Mouse (Mus musculus) MEL (cell line): Measurements from ENCODE around the gene Coro1a. TPM values are rescaled to one million over a fixed set of nuclear protein-coding genes. Genes with fewer than 3 reads are reported as not detected.

Experiments used
- DNase-seq: peaks from one replicate; pipeline ENCODE4 v3.0.0; 2011; ENCODE audit warnings: low read depth, low spot score
- H3K27ac ChIP-seq: 2 replicates; pipeline ENCODE4 v1.5.1; 2012; ENCODE audit warnings: low read depth, mild to moderate bottlenecking, control low read depth, low read length, moderate library complexity; ENCODE audit not compliant: control insufficient read depth
- H3K27me3 ChIP-seq, 2 experiments: fragments of 150-350 bp in 1 of 2; sonication (generic) in 1 of 2; 2 replicates each; pipeline ENCODE4 v1.6.1; 2012; ENCODE audit warnings: low read length in 2 of 2, mild to moderate bottlenecking in 2 of 2, improper control_type of control experiment in 1 of 2, moderate library complexity in 1 of 2; ENCODE audit not compliant: insufficient read depth in 2 of 2, control insufficient read depth in 1 of 2
- H3K36me3 ChIP-seq, 2 experiments: 2 replicates each; pipeline ENCODE4 v1.6.1; 2012 to 2014; ENCODE audit warnings: low read length in 2 of 2, improper control_type of control experiment in 1 of 2, inconsistent platforms in 1 of 2, mild to moderate bottlenecking in 1 of 2; ENCODE audit not compliant: insufficient read depth in 2 of 2, control insufficient read depth in 1 of 2
- H3K4me1 ChIP-seq, 2 experiments: fragments of 150-350 bp in 1 of 2; sonication (generic) in 1 of 2; 2 replicates each; pipeline ENCODE4 v1.6.1; 2012; ENCODE audit warnings: low read length in 2 of 2, improper control_type of control experiment in 1 of 2, mild to moderate bottlenecking in 1 of 2; ENCODE audit not compliant: insufficient read depth in 2 of 2, control insufficient read depth in 1 of 2
- H3K4me3 ChIP-seq, 2 experiments: fragments of 150-350 bp in 1 of 2; sonication (generic) in 1 of 2; 2 replicates each; pipeline ENCODE4 v1.5.1; 2012; ENCODE audit warnings: low read depth in 2 of 2, low read length in 2 of 2, mild to moderate bottlenecking in 2 of 2, moderate library complexity in 2 of 2, control low read depth in 1 of 2, improper control_type of control experiment in 1 of 2; ENCODE audit not compliant: control insufficient read depth in 1 of 2, insufficient read depth in 1 of 2
- H3K79me2 ChIP-seq: 2 replicates; pipeline ENCODE4 v1.6.1; 2012; ENCODE audit warnings: mild to moderate bottlenecking, low read length, moderate library complexity; ENCODE audit not compliant: control insufficient read depth, poor library complexity, insufficient read depth
- H3K9ac ChIP-seq: 2 replicates; pipeline ENCODE4 v1.6.1; 2012; ENCODE audit warnings: low read depth, mild to moderate bottlenecking, control low read depth, low read length, moderate library complexity; ENCODE audit not compliant: control insufficient read depth, poor library complexity, severe bottlenecking
- H3K9me3 ChIP-seq: fragments of 150-350 bp; sonication (generic); replicated peaks from 2 replicates; pipeline ENCODE4 v1.6.1; 2012; ENCODE audit warnings: mild to moderate bottlenecking, low read length, improper control_type of control experiment, moderate library complexity; ENCODE audit not compliant: insufficient read depth
- BHLHE40 ChIP-seq: IDR thresholded peaks from 2 replicates; pipeline ENCODE4 v1.6.1; 2012; ENCODE audit warnings: low read depth, mild to moderate bottlenecking, inconsistent platforms, low read length, improper control_type of control experiment, borderline replicate concordance
- CHD1 ChIP-seq: IDR thresholded peaks from 2 replicates; pipeline ENCODE4 v1.6.1; 2012; ENCODE audit warnings: low read depth, mild to moderate bottlenecking, inconsistent platforms, low read length, improper control_type of control experiment
- CTCF ChIP-seq, 3 experiments: IDR thresholded peaks in 2 of 3; conservative IDR thresholded peaks in 1 of 3; 2 replicates each; pipeline ENCODE4 v1.5.1; 2011 to 2012; ENCODE audit warnings: low read length in 3 of 3, low read depth in 2 of 3, mild to moderate bottlenecking in 2 of 3, improper control_type of control experiment in 1 of 3, inconsistent platforms in 1 of 3, mixed read lengths in 1 of 3, moderate library complexity in 1 of 3; ENCODE audit not compliant: control insufficient read depth in 1 of 3, insufficient read depth in 1 of 3, poor library complexity in 1 of 3, severe bottlenecking in 1 of 3
- E2F4 ChIP-seq: IDR thresholded peaks from 2 replicates; pipeline ENCODE4 v1.6.1; 2011; ENCODE audit warnings: low read depth, low read length, improper control_type of control experiment, borderline replicate concordance
- ELF1 ChIP-seq: IDR thresholded peaks from 2 replicates; pipeline ENCODE4 v1.6.1; 2014; ENCODE audit warnings: low read depth, mild to moderate bottlenecking, inconsistent platforms, low read length, improper control_type of control experiment, moderate library complexity
- EP300 ChIP-seq, 2 experiments: IDR thresholded peaks; 2 replicates each; pipeline ENCODE4 v1.6.1; 2011; ENCODE audit warnings: improper control_type of control experiment in 2 of 2, low read length in 2 of 2, low read depth in 1 of 2, mild to moderate bottlenecking in 1 of 2
- ETS1 ChIP-seq: IDR thresholded peaks from 2 replicates; pipeline ENCODE4 v1.6.1; 2012; ENCODE audit warnings: low read depth, mild to moderate bottlenecking, inconsistent platforms, low read length, improper control_type of control experiment, moderate library complexity
- GABPA ChIP-seq: IDR thresholded peaks from 2 replicates; pipeline ENCODE4 v1.6.1; 2012; ENCODE audit warnings: low read depth, mild to moderate bottlenecking, inconsistent platforms, low read length, improper control_type of control experiment, moderate library complexity
- GATA1 ChIP-seq: IDR thresholded peaks from 2 replicates; pipeline ENCODE4 v1.6.1; 2011; ENCODE audit warnings: low read depth, low read length, improper control_type of control experiment
- HCFC1 ChIP-seq: IDR thresholded peaks from 2 replicates; pipeline ENCODE4 v1.6.1; 2012; ENCODE audit warnings: low read depth, mild to moderate bottlenecking, inconsistent platforms, low read length, improper control_type of control experiment, moderate library complexity
- JUND ChIP-seq: IDR thresholded peaks from 2 replicates; pipeline ENCODE4 v1.6.1; 2011; ENCODE audit warnings: low read depth, mild to moderate bottlenecking, improper control_type of control experiment, low read length
- MAZ ChIP-seq: IDR thresholded peaks from 2 replicates; pipeline ENCODE4 v1.6.1; 2012; ENCODE audit warnings: low read depth, mild to moderate bottlenecking, inconsistent platforms, low read length, improper control_type of control experiment
- MYB ChIP-seq: IDR thresholded peaks from 2 replicates; pipeline ENCODE4 v1.6.1; 2011; ENCODE audit warnings: mild to moderate bottlenecking, low read depth, low read length, improper control_type of control experiment
- NELFE ChIP-seq: IDR thresholded peaks from 2 replicates; pipeline ENCODE4 v1.6.1; 2011; ENCODE audit warnings: low read depth, low read length, improper control_type of control experiment
- POLR2AphosphoS2 ChIP-seq: IDR thresholded peaks from 2 replicates; pipeline ENCODE4 v1.6.1; 2011; ENCODE audit warnings: low read length, improper control_type of control experiment
- SIN3A ChIP-seq: IDR thresholded peaks from 2 replicates; pipeline ENCODE4 v1.6.1; 2012; ENCODE audit warnings: low read length, improper control_type of control experiment, inconsistent platforms
- SMC3 ChIP-seq: IDR thresholded peaks from 2 replicates; pipeline ENCODE4 v1.6.1; 2011; ENCODE audit warnings: low read depth, low read length, improper control_type of control experiment
- UBTF ChIP-seq: IDR thresholded peaks from 2 replicates; pipeline ENCODE4 v1.6.1; 2012; ENCODE audit warnings: low read depth, mild to moderate bottlenecking, inconsistent platforms, low read length, improper control_type of control experiment, moderate library complexity, borderline replicate concordance; ENCODE audit not compliant: insufficient read depth
- USF1 ChIP-seq: IDR thresholded peaks from 2 replicates; pipeline ENCODE4 v1.6.1; 2014; ENCODE audit warnings: low read depth, mild to moderate bottlenecking, inconsistent platforms, low read length, improper control_type of control experiment, moderate library complexity
- USF2 ChIP-seq, 2 experiments: IDR thresholded peaks; 2 replicates each; pipeline ENCODE4 v1.6.1; 2011 to 2012; ENCODE audit warnings: improper control_type of control experiment in 2 of 2, low read length in 2 of 2, borderline replicate concordance in 1 of 2, inconsistent platforms in 1 of 2, low read depth in 1 of 2, mild to moderate bottlenecking in 1 of 2; ENCODE audit not compliant: insufficient read depth in 1 of 2
- ZC3H11A ChIP-seq: IDR thresholded peaks from 2 replicates; pipeline ENCODE4 v1.6.1; 2012; ENCODE audit warnings: low read depth, mild to moderate bottlenecking, inconsistent platforms, low read length, improper control_type of control experiment
- ZNF384 ChIP-seq: IDR thresholded peaks from 2 replicates; pipeline ENCODE4 v1.6.1; 2012; ENCODE audit warnings: low read depth, mild to moderate bottlenecking, inconsistent platforms, low read length, improper control_type of control experiment
- polyA plus RNA-seq, 2 experiments: library from polyadenylated mRNA; stranded (reverse) in 1 of 2; unstranded in 1 of 2; fragments of >175 nt in 1 of 2; fragments of >200 nt in 1 of 2; gene quantifications; 2 replicates each; pipeline versions ENCODE4 v1.2.1 to v1.2.4; 2012; ENCODE audit warnings: low replicate concordance in 2 of 2, low read depth in 1 of 2; ENCODE audit not compliant: insufficient read length in 2 of 2, insufficient read depth in 1 of 2, missing spikeins in 1 of 2
- total RNA-seq: library from RNA; depleted of rRNA; stranded (reverse); fragments of 300-350 nt; gene quantifications from 2 replicates; pipeline ENCODE4 v1.2.3, GENCODE M21; 2012

The Coro1a gene
- total and polyA plus RNA-seq, 3 experiments, result 195 to 204 TPM; not detected in 1

DNA sequence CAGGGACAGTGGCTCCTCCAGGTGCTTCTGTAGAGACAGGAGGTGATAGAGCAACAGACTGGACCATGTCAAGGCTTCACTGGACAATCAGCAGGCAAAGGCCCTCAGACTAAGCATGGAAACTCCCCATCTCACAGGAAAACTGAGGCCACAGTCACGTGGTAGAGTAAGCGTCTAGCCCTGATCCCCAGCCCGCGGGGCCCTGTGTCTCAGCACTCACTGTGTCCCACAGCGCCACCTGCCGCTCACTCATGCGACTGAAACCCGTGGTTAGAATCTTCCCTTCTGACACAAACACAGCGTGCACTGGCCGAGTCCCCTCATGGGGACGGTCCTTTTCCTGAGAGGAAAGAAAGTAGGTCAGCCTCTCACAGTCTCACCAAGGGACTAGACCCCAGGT is 6.5 kb downstream of the Coro1a start (continued):
- TF ChIP-seq ETS1 (no peak), HCFC1 (peak; percentile 56; the same call in 1 of the 2 replicates), SMC3 (peak; percentile 59), ZC3H11A (no peak), E2F4 (no peak), MAZ (no peak), GABPA (no peak), GATA1 (no peak), JUND (no peak), BHLHE40 (no peak), ELF1 (no peak)

- no peak overlapping the region for H3K4me3 ChIP-seq
- H3K9me3 ChIP-seq, result no peaks in the 10 kb centered on the region
- no peaks in the 10 kb centered on the region for H3K27me3 ChIP-seq
- DNase-seq, result no peak
- peaks cover 0 to 31% of the 10 kb centered on the region in 2 experiments; a peak in 2 of 4 replicates for H3K36me3 ChIP-seq
- peaks cover 11 to 37% of the 10 kb centered on the region in 2 experiments; a peak in 3 of 4 replicates for H3K4me1 ChIP-seq
- no peak overlapping the region for H3K9ac ChIP-seq
- no peak overlapping the region for H3K27ac ChIP-seq
- no peak for TF ChIP-seq NELFE
- TF ChIP-seq CTCF (IDR thresholded peaks at IDR 0.05 in 2 of 3, conservative IDR thresholded peaks at IDR 0.05 in 1 of 3; ENCODE audit: control insufficient read depth in 1 of 3, insufficient read depth in 1 of 3, low read depth in 2 of 3, low read length in 3 of 3, poor library complexity in 1 of 3, severe bottlenecking in 1 of 3), result no peak
- no peak for TF ChIP-seq SIN3A
- no peak for TF ChIP-seq E2F4
- TF ChIP-seq UBTF, result no peak
- no peak for TF ChIP-seq USF1
- no peak for TF ChIP-seq CHD1
- no peak; the same call in none of the 2 replicates for TF ChIP-seq POLR2AphosphoS2
- no peak for TF ChIP-seq MYB
- TF ChIP-seq EP300 (IDR thresholded peaks at IDR 0.05; ENCODE audit: low read depth in 1 of 2, low read length in 2 of 2), result no peak
- TF ChIP-seq MAZ, result no peak
- TF ChIP-seq ETS1, result no peak
- no peak for TF ChIP-seq USF2 (IDR thresholded peaks at IDR 0.05; ENCODE audit: borderline replicate concordance in 1 of 2, insufficient read depth in 1 of 2, low read depth in 1 of 2, low read length in 2 of 2)
- no peak for TF ChIP-seq ZNF384
- peaks cover 46% of the 10 kb centered on the region for H3K79me2 ChIP-seq
Observed at GRCm38 (mm10) chr7:126700063-126701015, 7.2 kb downstream of the Coro1a start.
